Mouse (Mus musculus): ENCODE measurements at regions not wholly inside any gene's neighbourhood (a gene's known extent, or its start where the extent isn't known, plus 50 kb on each side); places are given as distances from the start of the nearest gene placed in this dataset.

- peak overlapping the region; percentile 93 for H3K27ac ChIP-seq (ENCODE audit: low read depth, low read length)
- ATAC-seq (ENCODE audit: low FRiP score, low TSS enrichment): peak; percentile 88
- peak overlapping the region; percentile 12; the same call in 1 of the 2 replicates for H3K9ac ChIP-seq (ENCODE audit: low read depth, low read length)
- H3K27me3 ChIP-seq (ENCODE audit: control insufficient read depth, insufficient read depth, low read length): no peaks in the 10 kb centered on the region
- peaks cover 44% of the 10 kb centered on the region for H3K4me1 ChIP-seq (ENCODE audit: control insufficient read depth, insufficient read depth, low read length)
- WGBS: 15% methylated on average over 11 of the region's 11 CpGs
- H3K36me3 ChIP-seq (ENCODE audit: control insufficient read depth, insufficient read depth, low read length): no peaks in the 10 kb centered on the region
- no peaks in the 10 kb centered on the region for H3K9me3 ChIP-seq (ENCODE audit: control insufficient read depth, low read length)
- peak overlapping the region; percentile 20; the same call in 1 of the 2 replicates for H3K4me3 ChIP-seq (ENCODE audit: low read length)
- H3K4me2 ChIP-seq (replicated peaks; ENCODE audit: low read depth, low read length): peak overlapping the region; percentile 44
Measured at GRCm38 (mm10) chr13:28417929-28418881, 160.9 kb downstream of the Gm11361 start.

DNA sequence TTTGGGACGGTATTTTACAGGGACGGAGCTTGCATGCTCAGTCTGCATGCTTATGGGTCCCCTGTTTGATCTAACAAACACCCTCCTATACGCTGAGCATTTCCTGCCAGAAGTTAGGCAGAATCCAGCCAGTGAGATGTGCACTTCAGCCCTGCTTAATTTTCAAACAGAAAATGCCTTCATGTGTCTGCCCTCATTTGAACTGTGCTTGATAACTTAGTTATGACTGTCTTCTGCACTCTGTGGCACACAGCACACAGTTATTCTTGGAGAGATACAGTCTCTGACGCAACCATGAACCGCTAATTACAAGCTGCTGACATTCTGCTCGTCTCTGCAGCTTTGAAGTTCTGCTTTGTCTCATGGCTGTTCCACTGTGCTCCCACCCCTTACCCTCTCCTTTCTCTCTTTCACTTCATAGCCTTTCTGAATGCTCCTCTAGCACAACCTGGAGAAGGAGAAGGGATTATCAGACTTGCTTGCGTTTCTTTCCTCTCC, 160.2 kb downstream of the Gm11361 start:
- no peaks in the 10 kb centered on the region for H3K27me3 ChIP-seq (ENCODE audit: control insufficient read depth, insufficient read depth, low read length)
- H3K4me3 ChIP-seq (ENCODE audit: low read length): peak overlapping the region; percentile 20; the same call in 1 of the 2 replicates
- no peaks in the 10 kb centered on the region for H3K36me3 ChIP-seq (ENCODE audit: control insufficient read depth, insufficient read depth, low read length)
- peak overlapping the region; percentile 93; the same call in 1 of the 2 replicates for H3K27ac ChIP-seq (ENCODE audit: low read depth, low read length)
- ATAC-seq (ENCODE audit: low FRiP score, low TSS enrichment): peak; percentile 46
- no peaks in the 10 kb centered on the region for H3K9me3 ChIP-seq (ENCODE audit: control insufficient read depth, low read length)
- WGBS: 5% methylated on average over 7 of the region's 7 CpGs
- H3K4me1 ChIP-seq (ENCODE audit: control insufficient read depth, insufficient read depth, low read length): peaks cover 44% of the 10 kb centered on the region
- H3K4me2 ChIP-seq (replicated peaks; ENCODE audit: low read depth, low read length): peak overlapping the region; percentile 44
- H3K9ac ChIP-seq (ENCODE audit: low read depth, low read length): no peak overlapping the region

GRCm38 (mm10) chr13:28416887-28417286, 159.6 kb downstream of the Gm11361 start:
- Histone ChIP-seq H3K36me3 (ENCODE audit: control insufficient read depth, insufficient read depth, low read length) (no peaks in the 10 kb centered on the region), H3K27me3 (ENCODE audit: control insufficient read depth, insufficient read depth, low read length) (no peaks in the 10 kb centered on the region), H3K9me3 (ENCODE audit: control insufficient read depth, low read length) (no peaks in the 10 kb centered on the region), H3K27ac (ENCODE audit: low read depth, low read length) (peak overlapping the region; percentile 93; the same call in 1 of the 2 replicates), H3K4me1 (ENCODE audit: control insufficient read depth, insufficient read depth, low read length) (peaks cover 44% of the 10 kb centered on the region), H3K4me3 (ENCODE audit: low read length) (peak overlapping the region; percentile 20; the same call in 1 of the 2 replicates), H3K9ac (ENCODE audit: low read depth, low read length) (no peak overlapping the region), H3K4me2 (replicated peaks; ENCODE audit: low read depth, low read length) (peak overlapping the region; percentile 44)
- ATAC-seq (ENCODE audit: low FRiP score, low TSS enrichment): no peak
- 39% methylated on average over 8 of the region's 8 CpGs for WGBS

GRCm38 (mm10) chr13:28416231-28416630, 158.9 kb downstream of the Gm11361 start:
- no peaks in the 10 kb centered on the region for H3K27me3 ChIP-seq (ENCODE audit: control insufficient read depth, insufficient read depth, low read length)
- H3K4me2 ChIP-seq (replicated peaks; ENCODE audit: low read depth, low read length): peak overlapping the region; percentile 44
- no peak overlapping the region for H3K9ac ChIP-seq (ENCODE audit: low read depth, low read length)
- no peaks in the 10 kb centered on the region for H3K9me3 ChIP-seq (ENCODE audit: control insufficient read depth, low read length)
- ATAC-seq (ENCODE audit: low FRiP score, low TSS enrichment): peak; percentile 81
- peaks cover 44% of the 10 kb centered on the region for H3K4me1 ChIP-seq (ENCODE audit: control insufficient read depth, insufficient read depth, low read length)
- H3K27ac ChIP-seq (ENCODE audit: low read depth, low read length): peak overlapping the region; percentile 66; the same call in 1 of the 2 replicates
- 5% methylated on average over 6 of the region's 6 CpGs for WGBS
- no peaks in the 10 kb centered on the region for H3K36me3 ChIP-seq (ENCODE audit: control insufficient read depth, insufficient read depth, low read length)
- no peak overlapping the region for H3K4me3 ChIP-seq (ENCODE audit: low read length)

DNA sequence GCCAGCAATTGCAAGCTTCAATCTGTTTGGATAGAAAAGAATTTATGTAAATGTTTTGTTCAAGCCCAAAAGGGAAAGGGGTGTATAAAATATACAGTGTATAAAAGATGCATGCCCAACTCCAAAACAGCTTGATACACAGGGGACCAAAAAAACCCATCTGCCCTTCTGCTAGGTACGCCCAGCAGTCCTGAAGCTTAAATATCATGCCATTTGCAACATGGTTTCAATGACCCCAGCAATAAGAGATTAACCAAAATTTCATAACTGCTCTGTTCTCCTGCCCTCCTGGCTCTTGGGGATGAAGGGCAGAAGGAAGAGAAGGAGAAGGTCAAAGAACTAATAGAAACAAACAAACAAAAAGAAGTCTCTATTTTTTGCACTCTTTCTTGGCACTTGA, 158.4 kb downstream of the Gm11361 start:
- no peak overlapping the region for H3K9ac ChIP-seq (ENCODE audit: low read depth, low read length)
- H3K4me1 ChIP-seq (ENCODE audit: control insufficient read depth, insufficient read depth, low read length): peaks cover 44% of the 10 kb centered on the region
- ATAC-seq (ENCODE audit: low FRiP score, low TSS enrichment): no peak
- H3K4me3 ChIP-seq (ENCODE audit: low read length): no peak overlapping the region
- no peaks in the 10 kb centered on the region for H3K27me3 ChIP-seq (ENCODE audit: control insufficient read depth, insufficient read depth, low read length)
- H3K36me3 ChIP-seq (ENCODE audit: control insufficient read depth, insufficient read depth, low read length): no peaks in the 10 kb centered on the region
- peak overlapping the region; percentile 66; the same call in 1 of the 2 replicates for H3K27ac ChIP-seq (ENCODE audit: low read depth, low read length)
- WGBS: 59% methylated on average over 1 of the region's 1 CpGs
- H3K4me2 ChIP-seq (replicated peaks; ENCODE audit: low read depth, low read length): no peak overlapping the region
- no peaks in the 10 kb centered on the region for H3K9me3 ChIP-seq (ENCODE audit: control insufficient read depth, low read length)

GRCm38 (mm10) chr13:28410324-28410723, 153.0 kb downstream of the Gm11361 start:
- H3K4me2 ChIP-seq (replicated peaks; ENCODE audit: low read depth, low read length): no peak overlapping the region
- no peak overlapping the region for H3K9ac ChIP-seq (ENCODE audit: low read depth, low read length)
- no peak for ATAC-seq (ENCODE audit: low FRiP score, low TSS enrichment)

DNA sequence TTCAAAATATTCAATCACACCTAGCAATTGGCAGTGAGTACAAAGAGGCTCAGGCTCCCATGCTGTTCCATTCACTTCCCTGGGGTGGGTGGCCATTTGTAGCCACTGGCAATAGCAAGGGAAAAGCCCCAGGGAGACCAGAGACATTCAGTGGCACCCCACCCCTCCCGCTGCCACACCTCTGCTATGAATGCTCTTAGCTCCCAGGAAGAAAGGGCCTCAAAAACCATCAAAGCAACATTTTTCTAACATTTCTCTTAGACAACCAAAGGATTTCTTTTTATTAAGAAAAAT, 152.2 kb downstream of the Gm11361 start:
- ATAC-seq (ENCODE audit: low FRiP score, low TSS enrichment): no peak
- H3K4me2 ChIP-seq (replicated peaks; ENCODE audit: low read depth, low read length): no peak overlapping the region
- no peaks in the 10 kb centered on the region for H3K27me3 ChIP-seq (ENCODE audit: control insufficient read depth, insufficient read depth, low read length)
- H3K27ac ChIP-seq (ENCODE audit: low read depth, low read length): no peak overlapping the region
- no peak overlapping the region for H3K9ac ChIP-seq (ENCODE audit: low read depth, low read length)
- 80% methylated on average over 1 of the region's 1 CpGs for WGBS
- no peak overlapping the region for H3K4me3 ChIP-seq (ENCODE audit: low read length)
- no peaks in the 10 kb centered on the region for H3K9me3 ChIP-seq (ENCODE audit: control insufficient read depth, low read length)
- H3K36me3 ChIP-seq (ENCODE audit: control insufficient read depth, insufficient read depth, low read length): no peaks in the 10 kb centered on the region
- peaks cover 9% of the 10 kb centered on the region; the same call in 1 of the 2 replicates for H3K4me1 ChIP-seq (ENCODE audit: control insufficient read depth, insufficient read depth, low read length)

More at GRCm38 (mm10) chr13:28410324-28410723, 153.0 kb downstream of the Gm11361 start:
- Histone ChIP-seq H3K27me3 (ENCODE audit: control insufficient read depth, insufficient read depth, low read length) (no peaks in the 10 kb centered on the region), H3K4me3 (ENCODE audit: low read length) (no peak overlapping the region), H3K9me3 (ENCODE audit: control insufficient read depth, low read length) (no peaks in the 10 kb centered on the region), H3K36me3 (ENCODE audit: control insufficient read depth, insufficient read depth, low read length) (no peaks in the 10 kb centered on the region), H3K4me1 (ENCODE audit: control insufficient read depth, insufficient read depth, low read length) (peaks cover 12% of the 10 kb centered on the region; the same call in 1 of the 2 replicates), H3K27ac (ENCODE audit: low read depth, low read length) (no peak overlapping the region)
- 64% methylated on average over 2 of the region's 2 CpGs for WGBS

GRCm38 (mm10) chr13:28408868-28409608, 151.7 kb downstream of the Gm11361 start:
- Histone ChIP-seq H3K9ac (ENCODE audit: low read depth, low read length) (no peak overlapping the region), H3K36me3 (ENCODE audit: control insufficient read depth, insufficient read depth, low read length) (no peaks in the 10 kb centered on the region), H3K27ac (ENCODE audit: low read depth, low read length) (no peak overlapping the region), H3K4me3 (ENCODE audit: low read length) (no peak overlapping the region), H3K4me2 (replicated peaks; ENCODE audit: low read depth, low read length) (no peak overlapping the region), H3K27me3 (ENCODE audit: control insufficient read depth, insufficient read depth, low read length) (no peaks in the 10 kb centered on the region), H3K4me1 (ENCODE audit: control insufficient read depth, insufficient read depth, low read length) (peaks cover 9% of the 10 kb centered on the region; the same call in 1 of the 2 replicates), H3K9me3 (ENCODE audit: control insufficient read depth, low read length) (no peaks in the 10 kb centered on the region)
- 18% methylated on average over 7 of the region's 7 CpGs for WGBS
- ATAC-seq (ENCODE audit: low FRiP score, low TSS enrichment): peak; percentile 64; the same call in 1 of the 2 replicates
